Mouse (Mus musculus): Measurements from ENCODE around the gene Ufsp1.

The Ufsp1 gene

GRCm38 (mm10) chr5:137334317-137334716, 39.9 kb downstream of the Ufsp1 start:
- no peak for DNase-seq (ENCODE audit: low spot score)

GRCm38 (mm10) chr5:137335066-137335465, 40.6 kb downstream of the Ufsp1 start:
- no peak for DNase-seq (ENCODE audit: low spot score)

GRCm38 (mm10) chr5:137337190-137337589, 42.8 kb downstream of the Ufsp1 start:
- no peak for DNase-seq (ENCODE audit: low spot score)

- DNase-seq (ENCODE audit: low spot score): peak; percentile 77
Observed at GRCm38 (mm10) chr5:137338256-137338655, 43.8 kb downstream of the Ufsp1 start.

- DNase-seq (ENCODE audit: low spot score): no peak
Observed at GRCm38 (mm10) chr5:137338663-137339289, 44.3 kb downstream of the Ufsp1 start.

GRCm38 (mm10) chr5:137339290-137339979, 45.0 kb downstream of the Ufsp1 start:
- no peak for DNase-seq (ENCODE audit: low spot score)

GRCm38 (mm10) chr5:137340222-137340621, 45.8 kb downstream of the Ufsp1 start:
- DNase-seq (ENCODE audit: low spot score): no peak

GRCm38 (mm10) chr5:137342407-137343012, 48.1 kb downstream of the Ufsp1 start:
- no peak for DNase-seq (ENCODE audit: low spot score)

- no peak for DNase-seq (ENCODE audit: low spot score)
Observed at GRCm38 (mm10) chr5:137343412-137343811, 49.0 kb downstream of the Ufsp1 start.

- no peak for DNase-seq (ENCODE audit: low spot score)
Observed at GRCm38 (mm10) chr5:137343869-137344268, 49.4 kb downstream of the Ufsp1 start.

All from c-Kit-positive CD71-positive TER-119-positive erythroid progenitor cells, embryonic 14.5 days (primary cell).